Mouse (Mus musculus) liver, embryonic 14.5 days (tissue): ENCODE measurements at regions not wholly inside any gene's neighbourhood (a gene's known extent, or its start where the extent isn't known, plus 50 kb on each side); places are given as distances from the start of the nearest gene placed in this dataset.

ENCODE experiments used
- ATAC-seq: fragments of 200-750 bp; cut with Nextera tagmentation; 2 replicates; pipeline ENCODE4 v1.8.0; 2017; ENCODE audit warnings: moderate number of reproducible peaks, mild to moderate bottlenecking, moderate library complexity; ENCODE audit not compliant: insufficient read depth
- DNase-seq, 3 experiments: peaks; one replicate each; pipeline ENCODE4 v3.0.0-alpha.2; 2012 to 2013; ENCODE audit warnings: low read depth in 3 of 3, low spot score in 3 of 3
- H3K27ac ChIP-seq: fragments of 300-500 bp; sonication (generic); 2 replicates; pipeline ENCODE4 v1.5.1; 2014; ENCODE audit warnings: moderate library complexity, mild to moderate bottlenecking, control low read depth, inconsistent platforms
- H3K27me3 ChIP-seq: fragments of 300-500 bp; sonication (generic); 2 replicates; pipeline ENCODE4 v1.6.1; 2014; ENCODE audit warnings: mild to moderate bottlenecking, low read length, moderate library complexity; ENCODE audit not compliant: control insufficient read depth, insufficient read depth
- H3K36me3 ChIP-seq: fragments of 300-500 bp; sonication (generic); replicated peaks from 2 replicates; pipeline ENCODE4 v1.6.1; 2014; ENCODE audit warnings: low read depth; ENCODE audit not compliant: control insufficient read depth, insufficient read depth
- H3K4me1 ChIP-seq, 2 experiments: fragments of 200-500 bp in 1 of 2; fragments of 300-500 bp in 1 of 2; sonication (generic) in 1 of 2; replicated peaks; 2 replicates each; pipeline ENCODE4 v1.6.1; 2012 to 2014; ENCODE audit warnings: antibody characterized with exemption in 1 of 2, inconsistent platforms in 1 of 2, low read length in 1 of 2; ENCODE audit not compliant: control insufficient read depth in 2 of 2, insufficient read depth in 2 of 2
- H3K4me2 ChIP-seq: fragments of 300-500 bp; sonication (generic); 2 replicates; pipeline ENCODE4 v1.6.1; 2014; ENCODE audit warnings: low read depth, mild to moderate bottlenecking, control low read depth, moderate library complexity
- H3K4me3 ChIP-seq, 2 experiments: fragments of 200-500 bp in 1 of 2; fragments of 300-500 bp in 1 of 2; sonication (generic) in 1 of 2; 2 replicates each; pipeline ENCODE4 v1.5.1; 2012 to 2014; ENCODE audit warnings: low read depth in 2 of 2, low read length in 2 of 2, mild to moderate bottlenecking in 2 of 2, control low read depth in 1 of 2, inconsistent platforms in 1 of 2, moderate library complexity in 1 of 2; ENCODE audit not compliant: insufficient read depth in 1 of 2
- H3K9ac ChIP-seq: fragments of 300-500 bp; sonication (generic); replicated peaks from 2 replicates; pipeline ENCODE4 v1.6.1; 2014; ENCODE audit warnings: mild to moderate bottlenecking, control low read depth, moderate library complexity
- H3K9me3 ChIP-seq: fragments of 300-500 bp; sonication (generic); 2 replicates; pipeline ENCODE4 v1.6.1; 2016; ENCODE audit warnings: low read length, mixed read lengths; ENCODE audit not compliant: control insufficient read depth
- CTCF ChIP-seq: IDR thresholded peaks from 2 replicates; pipeline ENCODE4 v1.5.1; 2016; ENCODE audit warnings: antibody characterized with exemption, low read depth, control low read depth
- EP300 ChIP-seq: IDR thresholded peaks from 2 replicates; pipeline ENCODE4 v1.6.1; 2016; ENCODE audit warnings: antibody characterized with exemption, low read depth
- WGBS: fragments of 180-500 bp; shearing (Covaris S2); extraction: QIAGEN DNeasy Blood & Tissue Kit; methylation state at CpG from one replicate; pipeline ENCODE4 v1.1.7; 2014; ENCODE audit not compliant: insufficient replicate concordance; 5-methylcytosine and 5-hydroxymethylcytosine counted together

DNA sequence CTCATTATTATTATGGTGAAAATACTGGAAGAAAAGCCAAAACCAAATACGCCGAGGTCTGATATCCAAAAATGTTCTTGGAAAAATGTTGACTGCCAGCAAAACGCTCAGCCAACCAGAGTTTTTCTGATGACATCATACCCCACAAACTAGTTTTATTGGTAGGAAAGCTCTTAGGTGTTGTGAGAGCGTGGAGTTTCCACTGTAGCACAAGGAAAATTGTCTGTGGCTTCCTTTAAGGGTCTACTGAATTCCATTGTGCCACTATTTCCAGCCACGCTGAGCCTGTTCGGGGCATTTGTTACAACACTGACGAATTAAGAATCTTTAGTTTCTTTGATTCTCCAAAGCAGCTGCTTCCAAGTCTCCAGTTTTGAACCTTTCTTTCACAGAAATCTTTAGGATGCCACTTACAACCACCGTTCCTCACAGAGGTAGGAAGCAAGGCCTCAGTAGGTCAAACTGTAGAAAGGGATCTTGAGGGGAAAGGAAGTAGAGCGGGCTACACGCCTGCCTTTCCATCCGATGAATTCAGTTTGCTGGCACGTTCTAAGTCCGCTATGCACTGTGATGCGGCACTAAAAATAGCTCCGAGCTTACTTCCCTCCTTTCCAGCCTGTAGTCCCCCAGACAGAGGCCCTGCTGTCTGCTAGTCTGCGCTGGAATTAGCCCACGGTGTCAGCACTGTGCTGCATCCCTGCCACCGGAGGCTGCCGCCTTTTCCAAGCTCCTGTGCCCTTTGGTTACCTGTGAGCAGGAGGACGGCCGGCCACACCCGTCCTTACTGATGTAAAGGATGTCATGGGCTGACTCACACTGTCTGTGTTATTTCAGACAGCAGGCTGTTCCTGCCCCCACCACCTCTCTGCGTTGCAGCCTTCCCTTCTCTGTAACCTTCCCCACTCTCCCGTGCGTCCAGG is 84.2 kb upstream of the Barx2 start:
- WGBS: 23% methylated on average over 25 of the region's 25 CpGs
- Histone ChIP-seq H3K27me3 (no peaks in the 10 kb centered on the region), H3K9ac (no peak overlapping the region), H3K4me1 (peaks cover 0 to 20% of the 10 kb centered on the region in 2 experiments; a peak in 2 of 4 replicates), H3K36me3 (no peaks in the 10 kb centered on the region), H3K4me2 (no peak overlapping the region), H3K27ac (no peak overlapping the region), H3K9me3 (no peaks in the 10 kb centered on the region), H3K4me3 (no peak overlapping the region)
- TF ChIP-seq EP300 (no peak), CTCF (no peak)
- DNase-seq (no peak), ATAC-seq (no peak)

DNA sequence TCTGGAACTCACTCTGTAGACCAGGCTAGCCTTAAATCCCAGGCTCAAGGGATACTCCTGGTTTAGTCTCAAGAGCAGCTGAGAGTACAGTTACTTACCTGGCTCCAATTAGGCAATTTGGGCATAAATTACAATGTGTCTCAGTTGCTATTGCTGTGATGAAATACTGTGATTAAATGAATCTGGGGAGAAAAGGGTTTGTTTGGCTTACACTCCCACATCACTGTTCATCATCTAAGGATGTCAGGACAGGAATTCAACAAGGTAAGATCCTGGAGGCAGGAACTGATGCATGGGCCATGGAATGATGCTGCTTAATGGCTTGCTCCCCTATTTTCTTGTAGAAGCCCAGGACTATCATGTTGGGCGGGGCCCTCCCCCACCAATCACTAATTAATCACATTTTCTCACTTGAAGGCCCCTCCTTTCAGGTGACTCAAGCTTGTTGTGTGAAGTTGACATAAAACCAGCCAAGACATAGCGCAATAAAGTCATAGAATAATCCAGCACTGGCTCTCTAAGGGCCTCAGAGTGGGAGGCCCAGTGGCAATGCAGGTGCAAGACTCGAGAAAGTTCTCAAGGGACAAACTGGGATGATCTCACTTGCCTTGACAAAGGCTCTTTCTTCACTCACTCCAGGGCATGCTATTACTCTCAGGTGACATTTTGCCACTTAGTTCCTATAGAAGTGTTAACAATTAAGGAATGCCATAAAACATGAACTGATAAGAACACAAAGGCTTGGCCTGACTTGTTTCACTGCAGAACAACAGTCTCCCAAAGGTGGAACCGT is 85.4 kb upstream of the Barx2 start:
- Histone ChIP-seq H3K9me3 (no peaks in the 10 kb centered on the region), H3K36me3 (no peaks in the 10 kb centered on the region), H3K9ac (no peak overlapping the region), H3K4me1 (peaks cover 0 to 18% of the 10 kb centered on the region in 2 experiments; a peak in 2 of 4 replicates), H3K27me3 (no peaks in the 10 kb centered on the region), H3K27ac (no peak overlapping the region), H3K4me3 (no peak overlapping the region), H3K4me2 (no peak overlapping the region)
- ATAC-seq (no peak), DNase-seq (no peak)
- 46% methylated on average over 4 of the region's 4 CpGs for WGBS
- no peak for TF ChIP-seq EP300
- TF ChIP-seq CTCF: no peak

DNA sequence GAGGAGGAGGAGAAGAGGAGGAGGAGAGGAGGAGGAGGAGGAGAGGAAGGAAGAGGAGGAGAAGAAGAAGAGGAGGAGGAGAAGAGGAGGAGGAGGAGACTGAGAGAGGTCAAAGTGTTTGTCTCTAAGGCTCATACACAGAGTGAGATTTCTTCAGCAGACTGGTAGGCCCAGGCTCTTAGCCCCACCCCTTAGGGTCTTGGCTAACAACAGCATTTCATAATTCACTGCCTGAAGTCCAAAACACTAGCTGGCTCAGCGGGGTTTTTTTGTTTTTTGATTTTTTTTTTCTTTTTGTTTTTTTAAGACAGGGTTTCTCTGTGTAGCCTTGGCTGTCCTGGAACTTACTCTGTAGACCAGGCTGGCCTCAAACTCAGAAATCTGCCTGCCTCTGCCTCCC is 86.5 kb upstream of the Barx2 start:
- Histone ChIP-seq H3K27ac (no peak overlapping the region), H3K9ac (no peak overlapping the region), H3K27me3 (no peaks in the 10 kb centered on the region), H3K36me3 (no peaks in the 10 kb centered on the region), H3K4me3 (no peak overlapping the region), H3K9me3 (no peaks in the 10 kb centered on the region), H3K4me2 (no peak overlapping the region), H3K4me1 (peaks cover 0 to 18% of the 10 kb centered on the region in 2 experiments; a peak in 2 of 4 replicates)
- DNase-seq: no peak
- WGBS: 25% methylated on average over 1 of the region's 1 CpGs
- no peak for TF ChIP-seq CTCF
- no peak for TF ChIP-seq EP300
- no peak for ATAC-seq

DNA sequence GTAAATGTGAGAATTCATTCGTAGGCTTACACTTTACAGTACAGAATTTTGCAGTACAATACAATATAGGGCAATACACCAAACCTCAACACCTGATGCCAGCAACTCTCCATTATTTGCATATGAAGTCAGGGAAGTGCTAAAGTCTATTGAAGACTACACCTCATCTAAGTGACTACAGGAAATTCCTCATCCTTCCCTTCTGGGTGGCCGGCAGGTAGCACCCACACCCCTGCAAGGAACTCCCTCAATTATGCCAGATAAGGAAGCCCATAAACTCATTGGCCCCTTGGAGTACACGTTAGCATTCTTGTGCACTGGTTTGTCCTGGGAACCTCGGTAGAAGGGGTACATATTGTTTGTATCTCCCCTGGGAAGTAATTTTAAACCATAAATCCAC is 89.7 kb upstream of the Barx2 start:
- H3K27ac ChIP-seq: no peak overlapping the region

DNA sequence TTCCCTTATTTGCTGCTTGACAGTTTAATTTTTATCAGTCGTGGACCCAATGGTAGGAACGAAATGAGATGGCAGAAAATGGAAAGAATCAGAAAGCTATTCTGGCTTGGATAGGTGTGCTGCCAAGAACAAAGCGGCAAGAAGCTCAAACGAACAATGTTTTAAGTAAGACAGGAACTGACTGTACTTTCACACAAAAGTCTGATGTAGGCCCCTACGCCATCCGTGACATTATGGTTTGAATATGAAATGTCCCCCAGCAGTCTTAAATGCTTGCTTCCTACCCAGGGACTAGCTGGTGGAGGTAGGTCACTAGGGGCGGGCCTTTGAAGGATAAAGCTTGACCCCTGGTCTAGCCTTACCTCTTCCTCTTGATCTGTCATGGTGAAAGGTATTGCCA is 90.5 kb upstream of the Barx2 start:
- no peak overlapping the region for H3K9ac ChIP-seq

More for the DNA sequence above, 89.7 kb upstream of the Barx2 start:
- TF ChIP-seq CTCF: no peak
- TF ChIP-seq EP300: no peak
- WGBS: 42% methylated on average over 4 of the region's 4 CpGs
- Histone ChIP-seq H3K4me1 (peaks cover 0 to 5% of the 10 kb centered on the region in 2 experiments; a peak in 2 of 4 replicates), H3K4me3 (no peak overlapping the region), H3K9me3 (no peaks in the 10 kb centered on the region), H3K27me3 (no peaks in the 10 kb centered on the region), H3K4me2 (no peak overlapping the region), H3K36me3 (no peaks in the 10 kb centered on the region), H3K9ac (no peak overlapping the region)
- no peak for ATAC-seq
- DNase-seq: no peak

More for the DNA sequence above, 90.5 kb upstream of the Barx2 start:
- TF ChIP-seq EP300 (no peak), CTCF (no peak)
- no peaks in the 10 kb centered on the region for H3K36me3 ChIP-seq
- no peak overlapping the region for H3K27ac ChIP-seq
- no peak overlapping the region for H3K4me3 ChIP-seq
- H3K9me3 ChIP-seq: no peaks in the 10 kb centered on the region
- WGBS: 63% methylated on average over 7 of the region's 7 CpGs
- H3K27me3 ChIP-seq: no peaks in the 10 kb centered on the region
- DNase-seq: no peak
- H3K4me1 ChIP-seq: peaks cover 0 to 5% of the 10 kb centered on the region in 2 experiments; a peak in 2 of 4 replicates
- H3K4me2 ChIP-seq: no peak overlapping the region
- no peak for ATAC-seq
